22 mouse cellular contexts compared by ENCODE assay signal in genomic region chr13:29615987-29616386, GRCm38 (mm10).
DNase-seq lines count a peak whose midpoint lies in the region; ATAC-seq lines count a peak whose summit lies in the region.
"Had no signal": no experiment of that assay in that cellular context is flagged by ENCODE, and none has a peak within 500 bp of the region (broad histone marks: within the 10 kb centered on the region; RNA-seq: fewer than 3 reads in every experiment).

No protein-coding gene starts in this region.

- 0 out of 2 replicates have a peak overlapping the region, but pooled peaks have one; percentile 10 for H3K27ac ChIP-seq in heart, embryonic 16.5 days (ENCODE audit: low read length)
- H3K27ac ChIP-seq in liver, embryonic 13.5 days, result no peak overlapping the region
- H3K27ac ChIP-seq in midbrain, embryonic 11.5 days (ENCODE audit: low read depth, low read length), result no peak overlapping the region
- no peak overlapping the region for H3K27ac ChIP-seq in midbrain, embryonic 10.5 days (replicated peaks)
- H3K27ac ChIP-seq: embryonic facial prominence, embryonic 13.5 days; embryonic facial prominence, embryonic 15.5 days; forebrain, embryonic 10.5 days; forebrain, embryonic 12.5 days had no signal

- no peak overlapping the region for H3K9ac ChIP-seq in heart, embryonic 16.5 days (ENCODE audit: low read length)
- no peak overlapping the region for H3K9ac ChIP-seq in liver, embryonic 13.5 days
- H3K9ac ChIP-seq in midbrain, embryonic 11.5 days (ENCODE audit: low read length), result no peak overlapping the region
- H3K9ac ChIP-seq: embryonic facial prominence, embryonic 13.5 days; embryonic facial prominence, embryonic 15.5 days; forebrain, embryonic 12.5 days had no signal

- H3K27me3 ChIP-seq in heart, embryonic 16.5 days (ENCODE audit: control insufficient read depth, insufficient read depth, low read length), result no peaks in the 10 kb centered on the region
- no peaks in the 10 kb centered on the region for H3K27me3 ChIP-seq in liver, embryonic 13.5 days
- H3K27me3 ChIP-seq in midbrain, embryonic 11.5 days (ENCODE audit: control insufficient read depth, insufficient read depth, low read length), result no peaks in the 10 kb centered on the region
- H3K27me3 ChIP-seq in midbrain, embryonic 10.5 days (ENCODE audit: low read depth, poor library complexity, severe bottlenecking), result no peaks in the 10 kb centered on the region
- H3K27me3 ChIP-seq: embryonic facial prominence, embryonic 13.5 days; embryonic facial prominence, embryonic 15.5 days; forebrain, embryonic 12.5 days had no signal

- no peak overlapping the region for H3K4me3 ChIP-seq in heart, embryonic 16.5 days (ENCODE audit: low read length)
- H3K4me3 ChIP-seq in liver, embryonic 13.5 days (replicated peaks), result no peak overlapping the region
- H3K4me3 ChIP-seq in midbrain, embryonic 11.5 days (ENCODE audit: low read depth, low read length), result no peak overlapping the region
- H3K4me3 ChIP-seq in midbrain, embryonic 10.5 days, result no peak overlapping the region
- H3K4me3 ChIP-seq: embryonic facial prominence, embryonic 13.5 days; embryonic facial prominence, embryonic 15.5 days; erythroblast, embryonic 14.5 days; forebrain, embryonic 10.5 days; forebrain, embryonic 12.5 days had no signal

- no peaks in the 10 kb centered on the region for H3K36me3 ChIP-seq in heart, embryonic 16.5 days (ENCODE audit: control insufficient read depth, insufficient read depth)
- no peaks in the 10 kb centered on the region for H3K36me3 ChIP-seq in liver, embryonic 13.5 days
- no peaks in the 10 kb centered on the region for H3K36me3 ChIP-seq in midbrain, embryonic 11.5 days (ENCODE audit: control insufficient read depth, insufficient read depth, low read length)
- H3K36me3 ChIP-seq in midbrain, embryonic 10.5 days, result no peaks in the 10 kb centered on the region
- H3K36me3 ChIP-seq: embryonic facial prominence, embryonic 13.5 days; embryonic facial prominence, embryonic 15.5 days; forebrain, embryonic 10.5 days; forebrain, embryonic 12.5 days had no signal

- ATAC-seq in heart, embryonic 16.5 days (replicated peaks; ENCODE audit: extremely low read depth, insufficient read depth, low FRiP score), result no peak
- peak; percentile 53; the same call in 1 of the 2 replicates for ATAC-seq in liver, embryonic 13.5 days (ENCODE audit: low read depth)
- no peak for ATAC-seq in midbrain, embryonic 11.5 days (ENCODE audit: low FRiP score)
- ATAC-seq: forebrain, embryonic 14.5 days had no signal

- DNase-seq in heart, adult 18-20 months, result no peak
- no peak for DNase-seq in liver, embryonic 13.5 days
- DNase-seq in liver, result no peak
- DNase-seq in midbrain, embryonic 11.5 days (ENCODE audit: low spot score, missing footprints), result peak; percentile 76
- no peak for DNase-seq in midbrain, embryonic 10.5 days (ENCODE audit: low spot score)
- DNase-seq: adrenal gland, adult 2 months; adrenal gland, postnatal 10 days; adrenal gland, postnatal 25 days; cerebellum, adult 11 months; cerebellum, adult 18-20 months; cerebellum, adult 8-10 months; cerebellum, adult 9-11 months; cerebellum, postnatal 14 days; cerebellum, postnatal 36 days; embryo, embryonic 11 days had no signal

- 73% methylated on average over 3 of the region's 3 CpGs for WGBS in heart, embryonic 16.5 days
- 59% methylated on average over 3 of the region's 3 CpGs for WGBS in liver, embryonic 13.5 days (ENCODE audit: insufficient replicate concordance)
- 88% methylated on average over 3 of the region's 3 CpGs for whole genome bisulfite sequencing in midbrain, embryonic 11.5 days
- 89% methylated on average over 3 of the region's 3 CpGs for WGBS in midbrain, embryonic 10.5 days

- no peak overlapping the region for H3K4me2 ChIP-seq in heart, embryonic 16.5 days (ENCODE audit: low read depth, low read length)
- 0 out of 2 replicates have a peak overlapping the region, but pooled peaks have one; percentile 33 for H3K4me2 ChIP-seq in liver, embryonic 13.5 days
- H3K4me2 ChIP-seq in midbrain, embryonic 11.5 days, result no peak overlapping the region
- H3K4me2 ChIP-seq: embryonic facial prominence, embryonic 13.5 days; embryonic facial prominence, embryonic 15.5 days; forebrain, embryonic 12.5 days had no signal

- H3K9me3 ChIP-seq in heart, embryonic 16.5 days (replicated peaks; ENCODE audit: control insufficient read depth, low read length), result no peaks in the 10 kb centered on the region
- H3K9me3 ChIP-seq in liver, embryonic 13.5 days (replicated peaks), result no peaks in the 10 kb centered on the region
- H3K9me3 ChIP-seq in midbrain, embryonic 11.5 days (ENCODE audit: control insufficient read depth, low read length), result no peaks in the 10 kb centered on the region
- H3K9me3 ChIP-seq in midbrain, embryonic 10.5 days (replicated peaks), result no peaks in the 10 kb centered on the region
- H3K9me3 ChIP-seq: embryonic facial prominence, embryonic 13.5 days; embryonic facial prominence, embryonic 15.5 days; forebrain, embryonic 10.5 days; forebrain, embryonic 12.5 days had no signal

- H3K4me1 ChIP-seq in heart, embryonic 16.5 days (ENCODE audit: control insufficient read depth, insufficient read depth, low read length), result peaks cover 38% of the 10 kb centered on the region
- H3K4me1 ChIP-seq in liver, embryonic 13.5 days (replicated peaks), result peaks cover 28% of the 10 kb centered on the region
- peaks cover 2% of the 10 kb centered on the region for H3K4me1 ChIP-seq in midbrain, embryonic 11.5 days (ENCODE audit: control insufficient read depth, insufficient read depth, low read length)
- peaks cover 17% of the 10 kb centered on the region for H3K4me1 ChIP-seq in midbrain, embryonic 10.5 days
- H3K4me1 ChIP-seq: embryonic facial prominence, embryonic 15.5 days had no signal
